Mouse (Mus musculus): ENCODE measurements around the gene Pex6.

Gene Pex6

DNA sequence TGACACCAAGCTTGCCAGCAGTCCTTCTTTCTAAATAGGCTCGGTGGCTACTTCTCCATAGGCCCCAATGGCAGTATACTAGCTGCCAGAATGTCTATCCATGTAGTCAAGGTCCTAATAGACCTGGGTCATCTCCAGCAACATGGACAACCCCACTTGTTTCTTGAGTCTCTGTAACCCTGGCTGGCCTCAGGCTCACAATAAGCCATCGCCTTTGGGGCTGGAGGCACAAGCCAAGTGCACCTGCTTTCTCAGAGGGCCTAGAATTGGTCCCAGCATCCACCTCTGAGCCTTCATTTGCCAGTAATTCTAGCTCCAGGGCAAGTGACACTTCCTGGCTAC, 62.8 kb downstream of the Pex6 start:
- DNase-seq (ENCODE audit: low read depth) = no peak

DNA sequence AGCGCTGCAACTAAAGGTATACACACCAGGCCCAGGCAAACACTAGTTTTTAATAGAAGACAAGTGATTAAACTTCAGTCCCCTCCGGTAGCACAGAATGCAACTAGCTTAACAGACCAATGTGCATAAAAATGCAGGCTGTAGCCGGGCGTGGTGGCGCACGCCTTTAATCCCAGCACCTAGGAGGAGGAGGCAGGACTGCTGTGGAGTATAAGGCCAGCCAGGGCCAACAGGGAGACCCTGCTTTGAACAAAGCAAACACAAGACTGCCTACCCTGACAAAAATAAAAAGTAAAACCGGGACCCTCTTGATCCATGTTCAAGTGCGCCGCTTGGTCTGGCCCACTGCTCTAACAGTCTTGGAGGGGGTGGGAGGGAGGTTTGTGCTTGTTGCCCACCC, 63.8 kb downstream of the Pex6 start:
- DNase-seq (ENCODE audit: low read depth) = no peak

Data from c-Kit-positive CD71-negative TER-119-negative erythroid progenitor cells, embryonic 14.5 days (primary cell).